Comparison of ENCODE assay signal across 11 mouse cellular contexts in genomic region chr9:47764920-47765319, GRCm38 (mm10).
"Had no signal": no experiment of that assay in that cellular context is flagged by ENCODE, and none has a peak within 500 bp of the region (broad histone marks: within the 10 kb centered on the region; RNA-seq: fewer than 3 reads in every experiment).

No protein-coding gene starts in this region.

- H3K27ac ChIP-seq: left cerebral cortex, adult 2 months; limb, embryonic 15.5 days; liver, embryonic 12.5 days; midbrain, embryonic 12.5 days; stomach, postnatal 0 days had no signal

- H3K4me2 ChIP-seq: limb, embryonic 15.5 days; liver, embryonic 12.5 days; midbrain, embryonic 12.5 days had no signal

- H3K4me1 ChIP-seq: limb, embryonic 15.5 days; liver, embryonic 12.5 days had no signal

- ATAC-seq: hindbrain, embryonic 16.5 days; inflammation-experienced regulatory T-cells, adult 6 months; liver, embryonic 12.5 days had no signal

- DNase-seq: kidney, adult 8-10 months; kidney, postnatal 25 days; lung, postnatal 4 days; thymus, postnatal 4 days had no signal

- H3K9ac ChIP-seq: limb, embryonic 15.5 days; liver, embryonic 12.5 days; midbrain, embryonic 12.5 days had no signal

- H3K36me3 ChIP-seq: limb, embryonic 15.5 days; liver, embryonic 12.5 days; midbrain, embryonic 12.5 days had no signal

- H3K27me3 ChIP-seq: limb, embryonic 15.5 days; liver, embryonic 12.5 days; midbrain, embryonic 12.5 days had no signal

- H3K4me3 ChIP-seq: left cerebral cortex, adult 2 months; limb, embryonic 15.5 days; liver, embryonic 12.5 days; midbrain, embryonic 12.5 days had no signal

- H3K9me3 ChIP-seq: limb, embryonic 15.5 days; liver, embryonic 12.5 days; midbrain, embryonic 12.5 days had no signal
